Mouse (Mus musculus) c-Kit-positive CD71-positive TER-119-negative erythroid progenitor cells, embryonic 14.5 days (primary cell): ENCODE results near the gene Cyyr1.

Source experiments
- DNase-seq: peaks from one replicate; pipeline ENCODE4 v3.0.0-alpha.2; 2013; ENCODE audit warnings: low read depth

Gene Cyyr1

DNA sequence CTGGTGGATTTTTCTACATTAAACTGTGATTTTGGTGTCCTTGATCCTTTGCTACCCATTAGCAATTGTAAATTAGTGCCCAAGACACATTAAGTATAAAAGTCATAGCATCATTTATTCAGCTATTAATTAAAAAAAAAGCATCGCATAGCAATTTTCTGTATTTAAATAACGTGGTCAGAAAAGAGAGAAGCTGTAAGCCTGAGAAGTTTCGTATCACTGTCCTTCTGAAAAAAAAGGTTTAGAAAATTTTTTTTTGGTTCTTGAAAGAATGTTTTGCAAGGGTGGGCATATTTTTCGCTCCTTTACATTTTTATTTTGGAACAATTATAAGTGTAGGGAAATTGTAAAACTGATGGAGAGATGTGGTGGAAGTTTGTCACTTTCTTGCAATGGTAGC lies 83.1 kb downstream of the Cyyr1 start:
- no peak for DNase-seq

GRCm38 (mm10) chr16:85455043-85455442 lies 98.2 kb downstream of the Cyyr1 start:
- no peak for DNase-seq

- no peak for DNase-seq
Measured at GRCm38 (mm10) chr16:85446306-85446705, 106.9 kb downstream of the Cyyr1 start.

- no peak for DNase-seq
Measured at GRCm38 (mm10) chr16:85445801-85446200, 107.4 kb downstream of the Cyyr1 start.

GRCm38 (mm10) chr16:85435427-85435826 lies 117.8 kb downstream of the Cyyr1 start:
- no peak for DNase-seq

DNA sequence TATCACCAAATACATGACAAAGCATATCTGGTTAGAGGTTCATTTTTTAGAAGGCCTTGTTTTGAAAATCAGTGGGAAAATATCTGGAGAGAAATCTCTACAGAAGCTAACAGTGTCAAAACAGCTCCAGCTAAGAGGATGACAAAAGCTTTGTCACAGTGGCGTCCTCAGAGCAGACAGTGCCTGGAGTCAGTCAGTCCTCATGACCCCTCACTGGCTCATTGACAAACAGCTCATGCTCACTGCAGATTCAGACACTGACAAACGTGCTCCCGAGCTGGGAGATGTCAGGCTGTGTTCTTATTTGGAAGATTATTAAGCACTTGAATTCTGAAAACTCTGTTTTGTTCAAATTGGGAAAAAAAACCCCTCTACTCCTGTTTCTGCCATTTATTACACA lies 124.0 kb downstream of the Cyyr1 start:
- no peak for DNase-seq

- DNase-seq: no peak
Measured at GRCm38 (mm10) chr16:85422889-85423288, 130.3 kb downstream of the Cyyr1 start.

GRCm38 (mm10) chr16:85415415-85415814 lies 137.8 kb downstream of the Cyyr1 start:
- no peak for DNase-seq

DNA sequence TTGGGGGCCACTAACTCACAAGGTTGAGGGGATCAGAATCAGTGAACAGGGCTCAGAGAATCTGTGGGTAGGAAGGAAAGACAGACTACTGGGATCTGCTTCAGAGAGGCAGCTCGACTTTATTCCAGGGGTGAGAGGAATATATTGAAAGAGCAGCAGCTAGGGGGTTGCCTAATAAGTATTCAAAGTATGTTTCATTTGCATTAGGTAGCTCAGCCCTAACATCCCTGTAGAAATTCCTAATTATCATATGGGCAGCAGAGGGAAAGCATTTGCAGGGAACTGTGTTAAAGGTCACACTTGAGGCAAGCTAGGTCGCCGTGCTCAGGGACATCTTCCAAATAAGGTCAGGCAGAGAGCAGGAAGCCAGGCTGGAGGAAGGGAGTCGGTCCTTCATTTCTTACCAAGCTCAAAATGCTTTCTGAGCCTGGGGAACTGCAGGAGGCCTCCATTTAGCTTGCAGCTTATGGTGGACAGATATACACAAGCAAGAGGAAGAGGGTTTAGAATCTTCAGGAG lies 159.7 kb downstream of the Cyyr1 start:
- no peak for DNase-seq

DNA sequence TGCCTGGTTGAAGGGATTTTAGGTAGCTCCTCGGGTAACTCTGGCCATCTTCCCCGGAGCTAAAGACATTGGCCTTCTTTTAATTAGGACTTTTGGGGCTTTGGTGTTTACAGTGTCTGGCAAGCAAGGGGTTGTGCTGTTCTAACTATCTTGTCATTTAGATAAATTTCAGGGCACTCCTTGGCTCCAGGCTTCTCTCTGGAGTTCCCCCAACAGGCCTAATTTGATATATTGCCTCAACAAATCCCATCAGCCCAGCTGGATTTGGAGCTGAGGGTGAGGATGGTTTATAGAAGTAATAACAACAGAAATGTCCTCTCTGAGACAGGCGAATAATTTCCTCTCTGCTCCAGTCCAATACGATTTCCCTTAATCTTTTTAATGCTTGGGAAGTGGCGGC lies 166.4 kb downstream of the Cyyr1 start:
- no peak for DNase-seq
